In genomic region chr1:186255476-186256080, GRCm38 (mm10) we compare ENCODE assay signal across 17 mouse cellular contexts.
A peak's percentile ranks its signal among the peaks of the same experiment; 100 is the strongest.
DNase-seq lines count a peak whose midpoint lies in the region; ATAC-seq and TF ChIP-seq lines count a peak whose summit lies in the region.
"Had no signal": no experiment of that assay in that cellular context is flagged by ENCODE, and none has a peak within 500 bp of the region (broad histone marks: within the 10 kb centered on the region; RNA-seq: fewer than 3 reads in every experiment).

No protein-coding gene starts in this region.

- peak overlapping the region; percentile 25; the same call in 1 of the 2 replicates for H3K27ac ChIP-seq in lung, embryonic 14.5 days (ENCODE audit: low read depth)
- peak overlapping the region; percentile 74 for H3K27ac ChIP-seq in embryonic facial prominence, embryonic 10.5 days (replicated peaks)
- H3K27ac ChIP-seq: embryonic facial prominence, embryonic 15.5 days; forebrain, embryonic 12.5 days; heart, embryonic 15.5 days; limb, embryonic 15.5 days had no signal

- 0 out of 2 replicates have a peak, but pooled peaks have one; percentile 36 for ATAC-seq in cerebellum, adult (ENCODE audit: insufficient number of reproducible peaks, low FRiP score, low TSS enrichment)
- ATAC-seq in lung, embryonic 14.5 days (ENCODE audit: insufficient read depth), result no peak
- ATAC-seq: CD4-positive, CD25-positive, alpha-beta regulatory T cell, adult 4 months had no signal

- H3K27me3 ChIP-seq in lung, embryonic 14.5 days (ENCODE audit: insufficient read depth, low read length), result no peaks in the 10 kb centered on the region
- H3K27me3 ChIP-seq in embryonic facial prominence, embryonic 10.5 days (replicated peaks; ENCODE audit: low read depth, poor library complexity, severe bottlenecking), result no peaks in the 10 kb centered on the region
- H3K27me3 ChIP-seq: embryonic facial prominence, embryonic 15.5 days; heart, embryonic 15.5 days; limb, embryonic 15.5 days had no signal

- no peak for TF ChIP-seq CTCF in lung, embryonic 14.5 days (IDR thresholded peaks at IDR 0.05; ENCODE audit: low read depth)

- H3K4me2 ChIP-seq in lung, embryonic 14.5 days, result no peak overlapping the region
- H3K4me2 ChIP-seq: embryonic facial prominence, embryonic 15.5 days; forebrain, embryonic 12.5 days; heart, embryonic 15.5 days; limb, embryonic 15.5 days had no signal

- H3K4me3 ChIP-seq in lung, embryonic 14.5 days (ENCODE audit: low read depth, low read length), result no peak overlapping the region
- no peak overlapping the region for H3K4me3 ChIP-seq in embryonic facial prominence, embryonic 10.5 days
- H3K4me3 ChIP-seq: embryonic facial prominence, embryonic 15.5 days; forebrain, embryonic 12.5 days; heart, embryonic 15.5 days; limb, embryonic 15.5 days had no signal

- WGBS in lung, embryonic 14.5 days, result 69% methylated on average over 8 of the region's 8 CpGs
- 67% methylated on average over 8 of the region's 8 CpGs for WGBS in embryonic facial prominence, embryonic 10.5 days

- peaks cover 6% of the 10 kb centered on the region for H3K4me1 ChIP-seq in lung, embryonic 14.5 days (ENCODE audit: insufficient read depth)
- H3K4me1 ChIP-seq in embryonic facial prominence, embryonic 10.5 days, result peaks cover 50% of the 10 kb centered on the region

- H3K9ac ChIP-seq in lung, embryonic 14.5 days, result no peak overlapping the region
- H3K9ac ChIP-seq: embryonic facial prominence, embryonic 15.5 days; forebrain, embryonic 12.5 days; heart, embryonic 15.5 days; limb, embryonic 15.5 days had no signal

- H3K9me3 ChIP-seq in lung, embryonic 14.5 days (ENCODE audit: low read depth, low read length), result no peaks in the 10 kb centered on the region
- no peaks in the 10 kb centered on the region for H3K9me3 ChIP-seq in embryonic facial prominence, embryonic 10.5 days
- H3K9me3 ChIP-seq: embryonic facial prominence, embryonic 15.5 days; forebrain, embryonic 12.5 days; heart, embryonic 15.5 days; limb, embryonic 15.5 days had no signal

- no peak for DNase-seq in cerebellum, adult 8-10 months
- DNase-seq in heart, adult 11 months, result peak; percentile 74
- no peak for DNase-seq in heart, adult 8-10 months (ENCODE audit: low spot score)
- no peak for DNase-seq in lung, embryonic 14.5 days
- DNase-seq in lung, postnatal 25 days (ENCODE audit: low spot score), result no peak
- no peak for DNase-seq in embryonic facial prominence, embryonic 10.5 days (ENCODE audit: low spot score)
- no peak for DNase-seq in adrenal gland, postnatal 25 days
- DNase-seq: adrenal gland, adult 8-10 months; kidney, adult 11 months; kidney, postnatal 14 days; right cerebral cortex, adult 18-20 months had no signal

- H3K36me3 ChIP-seq in lung, embryonic 14.5 days (ENCODE audit: insufficient read depth), result no peaks in the 10 kb centered on the region
- H3K36me3 ChIP-seq in embryonic facial prominence, embryonic 10.5 days (replicated peaks), result no peaks in the 10 kb centered on the region
- H3K36me3 ChIP-seq: embryonic facial prominence, embryonic 15.5 days; forebrain, embryonic 12.5 days; heart, embryonic 15.5 days; limb, embryonic 15.5 days had no signal
